Comparison of ENCODE assay signal across 17 mouse cellular contexts in the genomic region with DNA sequence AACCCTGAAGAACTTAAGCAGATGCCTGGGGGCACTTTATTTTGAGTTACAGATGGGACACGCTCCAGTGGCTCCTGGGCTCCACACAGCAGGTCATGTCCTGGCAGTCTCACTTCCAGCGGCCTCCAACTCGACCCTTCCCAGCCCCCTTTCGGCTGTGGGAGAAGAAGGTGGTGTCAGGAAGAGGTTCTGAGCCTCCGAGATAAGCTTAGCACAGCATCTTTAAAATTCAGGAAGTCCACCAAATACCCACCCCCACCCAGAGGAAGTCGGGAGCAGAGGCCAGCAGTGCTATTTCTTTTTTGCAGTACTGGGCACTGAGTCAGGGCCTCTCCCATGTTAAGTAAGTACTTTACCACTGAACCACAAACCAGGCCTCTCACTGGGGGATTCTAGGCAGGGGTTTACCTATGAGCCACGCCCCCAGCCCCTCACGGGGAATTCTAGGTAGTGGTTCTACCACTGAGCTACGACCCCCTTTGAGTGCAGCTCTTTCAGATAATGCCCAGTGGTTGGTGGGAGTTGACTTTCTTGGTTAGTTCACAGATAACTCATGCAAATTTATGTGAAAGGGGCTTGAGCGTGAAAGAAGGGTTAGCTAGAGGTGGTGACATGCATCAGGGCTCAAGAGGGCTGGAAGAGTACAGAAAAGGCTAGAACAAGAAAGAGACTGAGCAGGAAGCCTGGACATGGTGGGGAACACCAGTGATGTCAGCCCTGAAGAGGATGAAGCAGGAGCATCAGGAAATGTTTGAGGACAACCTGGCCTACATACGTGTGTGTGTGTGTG. TPM values are rescaled to one million over a fixed set of nuclear protein-coding genes. Genes with fewer than 3 reads are reported as not detected.
A peak's percentile ranks its signal among the peaks of the same experiment; 100 is the strongest.
DNase-seq lines count a peak whose midpoint lies in the region; ATAC-seq and TF ChIP-seq lines count a peak whose summit lies in the region.
"Had no signal": no experiment of that assay in that cellular context is flagged by ENCODE, and none has a peak within 500 bp of the region (broad histone marks: within the 10 kb centered on the region; RNA-seq: fewer than 3 reads in every experiment).

No protein-coding gene starts in this region.

- H3K9me3 ChIP-seq in liver, embryonic 11.5 days (ENCODE audit: control insufficient read depth, low read length): no peaks in the 10 kb centered on the region
- H3K9me3 ChIP-seq: embryonic facial prominence, embryonic 13.5 days; hindbrain, embryonic 12.5 days; limb, embryonic 15.5 days; midbrain, embryonic 12.5 days had no signal

- intact Hi-C loops in heart, postnatal 25 days (cut with DNase I): loop anchor here (10.0 kb wide), 1 partner anchor 370 kb away; the partner anchor contains the start of gene Leng8

- H3K4me2 ChIP-seq in liver, embryonic 11.5 days: peak overlapping the region; percentile 47
- H3K4me2 ChIP-seq: embryonic facial prominence, embryonic 13.5 days; hindbrain, embryonic 12.5 days; limb, embryonic 15.5 days; midbrain, embryonic 12.5 days had no signal

- peak; percentile 95 for DNase-seq in heart, adult 11 months
- no peak for DNase-seq in heart, postnatal 25 days (ENCODE audit: low spot score)
- peak; percentile 29 for DNase-seq in lung, postnatal 36 days
- no peak for DNase-seq in lung, postnatal 10 days
- DNase-seq in liver, embryonic 11.5 days (ENCODE audit: low spot score): no peak
- no peak for DNase-seq in thymus, postnatal 36 days
- DNase-seq in layer of hippocampus, adult 2 months (ENCODE audit: low spot score in 2 of 2): no peak
- DNase-seq: adrenal gland, postnatal 14 days; cerebellum, adult 8-10 months; forebrain, postnatal 0 days; kidney, adult 8-10 months; thymus, adult 18-20 months had no signal

- H3K4me3 ChIP-seq in liver, embryonic 11.5 days (ENCODE audit: low read depth, low read length): 0 out of 2 replicates have a peak overlapping the region, but pooled peaks have one; percentile 6
- H3K4me3 ChIP-seq in layer of hippocampus, adult 2 months: no peak overlapping the region
- H3K4me3 ChIP-seq: embryonic facial prominence, embryonic 13.5 days; hindbrain, embryonic 12.5 days; limb, embryonic 15.5 days; midbrain, embryonic 12.5 days had no signal

- no peaks in the 10 kb centered on the region for H3K27me3 ChIP-seq in liver, embryonic 11.5 days (replicated peaks; ENCODE audit: control insufficient read depth, insufficient read depth, low read length)
- H3K27me3 ChIP-seq: embryonic facial prominence, embryonic 13.5 days; limb, embryonic 15.5 days had no signal

- 30% methylated on average over 11 of the region's 11 CpGs for WGBS in liver, embryonic 11.5 days

- no peaks in the 10 kb centered on the region for H3K36me3 ChIP-seq in liver, embryonic 11.5 days (ENCODE audit: control insufficient read depth, insufficient read depth, low read length)
- H3K36me3 ChIP-seq: embryonic facial prominence, embryonic 13.5 days; hindbrain, embryonic 12.5 days; limb, embryonic 15.5 days; midbrain, embryonic 12.5 days had no signal

- ATAC-seq in liver, embryonic 11.5 days (replicated peaks; ENCODE audit: low FRiP score): no peak
- peak; percentile 23; the same call in 1 of the 2 replicates for ATAC-seq in neutrophil, adult 5-6 weeks (ENCODE audit: extremely low read depth, insufficient number of reproducible peaks, low FRiP score, poor library complexity, severe bottlenecking)
- ATAC-seq: forebrain, postnatal 0 days had no signal

- peaks cover 31% of the 10 kb centered on the region for H3K4me1 ChIP-seq in liver, embryonic 11.5 days (replicated peaks; ENCODE audit: control insufficient read depth, insufficient read depth, low read length)

- H3K9ac ChIP-seq in liver, embryonic 11.5 days (ENCODE audit: low read depth, low read length): peak overlapping the region; percentile 31; the same call in 1 of the 2 replicates
- H3K9ac ChIP-seq: embryonic facial prominence, embryonic 13.5 days; forebrain, postnatal 0 days; hindbrain, embryonic 12.5 days; limb, embryonic 15.5 days; midbrain, embryonic 12.5 days had no signal

- peak overlapping the region; percentile 74 for H3K27ac ChIP-seq in liver, embryonic 11.5 days (ENCODE audit: low read depth, low read length)
- H3K27ac ChIP-seq in layer of hippocampus, adult 2 months: no peak overlapping the region
- H3K27ac ChIP-seq: embryonic facial prominence, embryonic 13.5 days; hindbrain, embryonic 12.5 days; limb, embryonic 15.5 days; midbrain, embryonic 12.5 days had no signal

- no peak for TF ChIP-seq CTCF in layer of hippocampus, adult 2 months (conservative IDR thresholded peaks at IDR 0.05)

RNA-seq across cellular contexts. Expression of gene Ppp1r12c, which starts 3.4 kb away (rescaled TPM):
- total RNA-seq in heart, postnatal 25 days (2021): 10 to 100 TPM; 54.7 to 61.2 TPM
- 46.2 and 48.0 TPM in 2 replicates for polyA plus RNA-seq in liver, embryonic 11.5 days (2014; fragmentation: Nextera tagmentation; extraction: Ambion mirVana)
- total RNA-seq in neutrophil, adult 5-6 weeks (2017): 297 and 336 TPM in 2 replicates
- total RNA-seq in layer of hippocampus, adult 2 months (2021): 100 to 1,000 TPM; 157 to 161 TPM

RNA-seq across cellular contexts. Expression of gene Tnnt1, which starts 11.3 kb away (rescaled TPM):
- total RNA-seq in heart, postnatal 25 days (2021): 10 to 100 TPM; 26.1 to 30.7 TPM
- polyA plus RNA-seq in liver, embryonic 11.5 days (2014; fragmentation: Nextera tagmentation; extraction: Ambion mirVana): 25.1 and 27.7 TPM in 2 replicates
- not detected in 2 replicates for total RNA-seq in neutrophil, adult 5-6 weeks (2017)
- total RNA-seq in layer of hippocampus, adult 2 months (2021): 1 to 10 TPM; 1.7 to 4.0 TPM

RNA-seq across cellular contexts. Expression of gene Tnni3, which starts 19.2 kb away (rescaled TPM):
- over 10,000 TPM in 1 of 2 experiments, 1,000 to 10,000 TPM in 1; 9,719 to 10,316 TPM for total RNA-seq in heart, postnatal 25 days (2021)
- 8.9 and 17.0 TPM in 2 replicates for polyA plus RNA-seq in liver, embryonic 11.5 days (2014; fragmentation: Nextera tagmentation; extraction: Ambion mirVana)
- total RNA-seq in neutrophil, adult 5-6 weeks (2017): 0.58 TPM in 1 of 2 replicates, not detected in the other
- total RNA-seq in layer of hippocampus, adult 2 months (2021): under 1 TPM in 1 of 2 experiments, not detected in 1; 0.64 TPM

RNA-seq across cellular contexts. Expression of gene Dnaaf3, which starts 27.4 kb away (rescaled TPM):
- total RNA-seq in heart, postnatal 25 days (2021): 1 to 10 TPM; 2.6 to 3.2 TPM
- 0.22 and 0.45 TPM in 2 replicates for polyA plus RNA-seq in liver, embryonic 11.5 days (2014; fragmentation: Nextera tagmentation; extraction: Ambion mirVana)
- 0.12 and 0.74 TPM in 2 replicates for total RNA-seq in neutrophil, adult 5-6 weeks (2017)
- total RNA-seq in layer of hippocampus, adult 2 months (2021): under 1 TPM; 0.47 to 0.64 TPM

RNA-seq across cellular contexts. Expression of gene Syt5, which starts 42.5 kb away (rescaled TPM):
- 1 to 10 TPM in 1 of 2 experiments, under 1 TPM in 1; 0.94 to 1.1 TPM for total RNA-seq in heart, postnatal 25 days (2021)
- 0.73 and 1.2 TPM in 2 replicates for polyA plus RNA-seq in liver, embryonic 11.5 days (2014; fragmentation: Nextera tagmentation; extraction: Ambion mirVana)
- total RNA-seq in neutrophil, adult 5-6 weeks (2017): not detected in 2 replicates
- 100 to 1,000 TPM; 199 to 217 TPM for total RNA-seq in layer of hippocampus, adult 2 months (2021)

Comparison
In these comparisons a context has a peak if more than half of its experiments do, and no peak if none do; other contexts are left out.
1. DNase-seq: peak in heart, adult 11 months (single experiment) and lung, postnatal 36 days (single experiment); none in heart, postnatal 25 days (single experiment), lung, postnatal 10 days (single experiment), liver, embryonic 11.5 days (single experiment), thymus, postnatal 36 days (0 of 2) and layer of hippocampus, adult 2 months (0 of 2).
2. RNA of gene Tnnt1, which starts 11.3 kb away (total RNA-seq): 26.1 to 30.7 TPM in heart, postnatal 25 days; 1.7 to 4.0 TPM in layer of hippocampus, adult 2 months and not detected in neutrophil, adult 5-6 weeks; every median in the first group is over 4 times any median in the second.
3. RNA of gene Tnni3, which starts 19.2 kb away (total RNA-seq): 9,719 to 10,316 TPM in heart, postnatal 25 days; 0.64 TPM in layer of hippocampus, adult 2 months and 0.58 TPM in neutrophil, adult 5-6 weeks; every median in the first group is over 1,000 times any median in the second.